Mouse (Mus musculus) heart, embryonic 10.5 days (tissue): ENCODE results near the gene Rpl27a. TPM values are rescaled to one million over a fixed set of nuclear protein-coding genes. Genes with fewer than 3 reads are reported as not detected.
A peak's percentile ranks its signal among the peaks of the same experiment; 100 is the strongest.

ENCODE experiments used
- DNase-seq: peaks from one replicate; pipeline ENCODE4 v3.0.0-alpha.2; 2017; ENCODE audit warnings: low spot score
- H3K27ac ChIP-seq: fragments of 300-500 bp; sonication (generic); 2 replicates; pipeline ENCODE4 v1.5.1; 2016; ENCODE audit warnings: mild to moderate bottlenecking
- H3K27me3 ChIP-seq: fragments of 300-500 bp; sonication (generic); 2 replicates; pipeline ENCODE4 v1.6.1; 2016; ENCODE audit warnings: mild to moderate bottlenecking; ENCODE audit not compliant: poor library complexity, insufficient read depth, severe bottlenecking
- H3K36me3 ChIP-seq: fragments of 300-500 bp; sonication (generic); 2 replicates; pipeline ENCODE4 v1.6.1; 2016; ENCODE audit warnings: mild to moderate bottlenecking, moderate library complexity
- H3K4me1 ChIP-seq: fragments of 300-500 bp; sonication (generic); 2 replicates; pipeline ENCODE4 v1.6.1; 2016; ENCODE audit warnings: mild to moderate bottlenecking
- H3K4me3 ChIP-seq: fragments of 300-500 bp; sonication (generic); 2 replicates; pipeline ENCODE4 v1.5.1; 2016; ENCODE audit warnings: mild to moderate bottlenecking, moderate library complexity
- H3K9me3 ChIP-seq: fragments of 300-500 bp; sonication (generic); 2 replicates; pipeline ENCODE4 v1.6.1; 2016; ENCODE audit warnings: mild to moderate bottlenecking, moderate library complexity
- WGBS: fragments of 180-500 bp; shearing (Covaris S2); methylation state at CpG from one replicate; pipeline ENCODE4 v1.1.7; 2016; 5-methylcytosine and 5-hydroxymethylcytosine counted together
- microRNA-seq: library from miRNA; unstranded; fragments of <30 nt; microRNA quantifications from one replicate; pipeline ENCODE4, GENCODE M21; 2017
- polyA plus RNA-seq: library from polyadenylated mRNA; unstranded; fragments of >200 nt; fragmentation: Nextera tagmentation; extraction: Ambion mirVana; gene quantifications from 2 replicates; pipeline ENCODE4 v1.2.1, GENCODE M21; 2016

Rpl27a gene
- polyA plus RNA-seq, 1 experiment from 2014 or later = 105 TPM

GRCm38 (mm10) chr7:109559536-109559935 is 40.6 kb downstream of the Rpl27a start:
- peaks cover 20% of the 10 kb centered on the region for H3K36me3 ChIP-seq
- 29% methylated on average over 6 of the region's 6 CpGs for WGBS
- no peaks in the 10 kb centered on the region for H3K9me3 ChIP-seq
- H3K27ac ChIP-seq = peak overlapping the region; percentile 70
- peaks cover 48% of the 10 kb centered on the region for H3K4me1 ChIP-seq
- peak; percentile 79 for DNase-seq
- no peak overlapping the region for H3K4me3 ChIP-seq
- no peaks in the 10 kb centered on the region for H3K27me3 ChIP-seq

GRCm38 (mm10) chr7:109561466-109562153 is 42.7 kb downstream of the Rpl27a start:
- Histone ChIP-seq H3K4me3 (no peak overlapping the region), H3K36me3 (peaks cover 12% of the 10 kb centered on the region; the same call in 1 of the 2 replicates), H3K9me3 (no peaks in the 10 kb centered on the region), H3K27me3 (no peaks in the 10 kb centered on the region), H3K4me1 (peaks cover 44% of the 10 kb centered on the region), H3K27ac (0 out of 2 replicates have a peak overlapping the region, but pooled peaks have one; percentile 47)
- no peak for DNase-seq
- 62% methylated on average over 8 of the region's 8 CpGs for WGBS

- no peaks in the 10 kb centered on the region for H3K9me3 ChIP-seq
- peaks cover 8% of the 10 kb centered on the region; the same call in 1 of the 2 replicates for H3K36me3 ChIP-seq
- 57% methylated on average over 4 of the region's 4 CpGs for WGBS
- H3K27ac ChIP-seq = peak overlapping the region; percentile 42; the same call in 1 of the 2 replicates
- H3K4me1 ChIP-seq = peaks cover 49% of the 10 kb centered on the region
- no peak for DNase-seq
- H3K4me3 ChIP-seq = no peak overlapping the region
- no peaks in the 10 kb centered on the region for H3K27me3 ChIP-seq
Observed at GRCm38 (mm10) chr7:109562154-109562599, 43.2 kb downstream of the Rpl27a start.

GRCm38 (mm10) chr7:109562676-109563075 is 43.7 kb downstream of the Rpl27a start:
- H3K36me3 ChIP-seq = peaks cover 8% of the 10 kb centered on the region; the same call in 1 of the 2 replicates
- H3K27ac ChIP-seq = peak overlapping the region; percentile 42; the same call in 1 of the 2 replicates
- H3K9me3 ChIP-seq = no peaks in the 10 kb centered on the region
- 66% methylated on average over 5 of the region's 5 CpGs for WGBS
- no peaks in the 10 kb centered on the region for H3K27me3 ChIP-seq
- H3K4me3 ChIP-seq = no peak overlapping the region
- DNase-seq = no peak
- H3K4me1 ChIP-seq = peaks cover 54% of the 10 kb centered on the region

- H3K4me3 ChIP-seq = no peak overlapping the region
- peaks cover 55% of the 10 kb centered on the region for H3K4me1 ChIP-seq
- no peak overlapping the region for H3K27ac ChIP-seq
- peaks cover 8% of the 10 kb centered on the region; the same call in 1 of the 2 replicates for H3K36me3 ChIP-seq
- DNase-seq = no peak
- no peaks in the 10 kb centered on the region for H3K9me3 ChIP-seq
- WGBS = 74% methylated on average over 4 of the region's 4 CpGs
- no peaks in the 10 kb centered on the region for H3K27me3 ChIP-seq
Observed at GRCm38 (mm10) chr7:109563775-109564362, 44.9 kb downstream of the Rpl27a start.

- peaks cover 38% of the 10 kb centered on the region for H3K4me1 ChIP-seq
- no peaks in the 10 kb centered on the region for H3K27me3 ChIP-seq
- no peak for DNase-seq
Observed at GRCm38 (mm10) chr7:109566327-109566726, 47.4 kb downstream of the Rpl27a start.

GRCm38 (mm10) chr7:109566841-109567768 is 48.2 kb downstream of the Rpl27a start:
- H3K27me3 ChIP-seq = no peaks in the 10 kb centered on the region
- no peak overlapping the region for H3K4me3 ChIP-seq
- no peaks in the 10 kb centered on the region for H3K9me3 ChIP-seq
- H3K27ac ChIP-seq = peak overlapping the region; percentile 70; the same call in 1 of the 2 replicates
- no peak for DNase-seq
- H3K36me3 ChIP-seq = peaks cover 12% of the 10 kb centered on the region; the same call in 1 of the 2 replicates
- H3K4me1 ChIP-seq = peaks cover 36% of the 10 kb centered on the region
- WGBS = 65% methylated on average over 11 of the region's 11 CpGs

More at GRCm38 (mm10) chr7:109566327-109566726, 47.4 kb downstream of the Rpl27a start:
- H3K9me3 ChIP-seq = no peaks in the 10 kb centered on the region
- H3K36me3 ChIP-seq = peaks cover 12% of the 10 kb centered on the region; the same call in 1 of the 2 replicates
- no peak overlapping the region for H3K4me3 ChIP-seq
- H3K27ac ChIP-seq = no peak overlapping the region

- peaks cover 25% of the 10 kb centered on the region for H3K4me1 ChIP-seq
- no peaks in the 10 kb centered on the region for H3K27me3 ChIP-seq
- no peak overlapping the region for H3K4me3 ChIP-seq
- DNase-seq = no peak
- H3K9me3 ChIP-seq = no peaks in the 10 kb centered on the region
- 85% methylated on average over 4 of the region's 4 CpGs for whole genome bisulfite sequencing
- peaks cover 12% of the 10 kb centered on the region; the same call in 1 of the 2 replicates for H3K36me3 ChIP-seq
- H3K27ac ChIP-seq = no peak overlapping the region
Observed at GRCm38 (mm10) chr7:109568391-109568892, 49.5 kb downstream of the Rpl27a start.

Small RNAs within 50 kb of the gene (microRNA-seq; reads per million reads assigned to microRNA genes)
- not detected for gene Gm47284

Other genes with a start within 250 kb of the Rpl27a start
- gene Stk33, start 80.1 kb upstream of the Rpl27a start, polyA plus RNA-seq = 0.24 TPM in 1 of 2 replicates, not detected in the other
- 0.08 TPM in 1 of 2 replicates, not detected in the other for gene Trim66, start 11.0 kb upstream of the Rpl27a start, polyA plus RNA-seq
- gene St5, start 184.5 kb downstream of the Rpl27a start, polyA plus RNA-seq = 37.7 and 39.9 TPM in 2 replicates
- gene Akip1, start 184.5 kb downstream of the Rpl27a start, polyA plus RNA-seq = 32.5 and 34.6 TPM in 2 replicates
- gene BC051019, start 204.7 kb downstream of the Rpl27a start, polyA plus RNA-seq = 0.11 TPM in 1 of 2 replicates, not detected in the other
- gene Ascl3, start 212.6 kb downstream of the Rpl27a start, polyA plus RNA-seq = not detected in 2 replicates
- 45.9 and 58.4 TPM in 2 replicates for gene Tmem9b, start 233.7 kb downstream of the Rpl27a start, polyA plus RNA-seq